Mouse (Mus musculus) lung, postnatal 36 days (tissue): ENCODE measurements around the gene Brip1.
"Not testable (repeated sequence)": the region's sequence is repeated elsewhere in the genome, so short reads cannot be mapped to it uniquely, and the experiment has no call there.

Experiments
- DNase-seq: peaks from one replicate; pipeline ENCODE4 v3.0.0; 2022; ENCODE audit warnings: mixed read lengths

The Brip1 gene

DNA sequence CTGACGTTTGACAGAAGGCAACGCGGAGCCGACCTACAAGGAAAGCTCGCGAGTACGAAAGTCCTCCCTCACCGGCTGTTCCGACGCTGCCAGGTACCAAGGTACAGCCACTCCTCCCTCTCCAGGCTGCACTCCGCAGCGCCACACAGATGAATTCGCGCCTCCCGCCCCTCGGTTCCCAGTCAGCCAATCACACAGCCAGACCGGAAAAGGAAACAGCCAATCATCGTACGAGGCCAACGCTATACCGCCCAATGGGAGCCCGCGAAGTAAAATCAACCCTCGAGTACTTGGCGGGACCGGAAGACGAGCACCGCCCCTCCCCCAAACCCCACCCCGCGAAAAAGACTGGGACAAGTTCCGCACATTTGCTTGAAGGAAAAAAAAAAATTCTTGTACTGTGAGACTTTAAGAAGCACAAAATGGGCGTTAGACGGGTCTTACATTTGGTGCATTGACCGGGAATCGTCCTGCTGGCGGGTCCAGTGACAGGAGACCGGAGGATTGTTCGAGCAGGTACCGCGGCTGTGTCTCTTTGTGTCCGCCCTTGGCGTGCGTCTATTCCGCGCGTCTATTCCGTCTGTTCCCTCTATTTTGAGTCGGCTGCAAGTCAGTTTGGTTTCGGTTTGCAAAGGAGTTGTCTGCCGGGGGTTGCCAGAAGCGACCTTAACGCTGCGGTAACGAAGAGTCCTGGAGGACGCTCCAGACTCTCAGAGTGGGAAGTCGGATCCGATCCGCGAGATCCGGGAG is at the start of gene Brip1:
Gene Brip1, minus strand, starts transcription at position 157 of the 750 bp plus-strand sequence.
- DNase-seq = peak; percentile 96

- DNase-seq = no peak
Observed at GRCm38 (mm10) chr11:86232446-86232845, 31.5 kb upstream of the Brip1 start.

DNA sequence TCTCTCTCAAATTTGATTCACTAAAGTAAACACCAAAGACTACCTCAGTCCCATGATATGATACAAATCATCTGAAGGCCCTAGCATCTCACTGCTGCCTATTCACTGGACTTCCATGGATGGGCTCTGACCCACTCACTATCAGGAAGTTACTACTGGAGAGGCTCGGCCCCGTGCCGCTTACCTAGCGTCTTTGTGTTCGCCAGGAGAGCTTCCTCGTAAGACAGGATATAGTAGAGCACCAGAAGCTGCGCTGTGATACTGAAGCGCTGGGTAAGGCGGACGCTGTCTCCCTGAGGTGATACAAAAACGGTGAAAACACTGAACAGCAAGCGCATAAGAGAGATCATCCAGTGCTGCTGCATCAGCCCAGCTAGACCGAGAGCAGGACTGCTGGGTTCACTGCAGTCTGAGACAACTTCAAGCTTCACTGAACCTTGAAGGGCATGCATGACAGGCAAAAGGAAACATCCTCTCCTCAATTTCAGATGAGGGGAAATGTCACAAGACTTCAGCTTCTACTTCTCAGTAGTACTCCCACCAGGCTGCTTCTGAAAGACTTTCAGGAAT is 30.9 kb upstream of the Brip1 start:
- DNase-seq = no peak

GRCm38 (mm10) chr11:86226646-86227180 is 25.7 kb upstream of the Brip1 start:
- DNase-seq = no peak

DNA sequence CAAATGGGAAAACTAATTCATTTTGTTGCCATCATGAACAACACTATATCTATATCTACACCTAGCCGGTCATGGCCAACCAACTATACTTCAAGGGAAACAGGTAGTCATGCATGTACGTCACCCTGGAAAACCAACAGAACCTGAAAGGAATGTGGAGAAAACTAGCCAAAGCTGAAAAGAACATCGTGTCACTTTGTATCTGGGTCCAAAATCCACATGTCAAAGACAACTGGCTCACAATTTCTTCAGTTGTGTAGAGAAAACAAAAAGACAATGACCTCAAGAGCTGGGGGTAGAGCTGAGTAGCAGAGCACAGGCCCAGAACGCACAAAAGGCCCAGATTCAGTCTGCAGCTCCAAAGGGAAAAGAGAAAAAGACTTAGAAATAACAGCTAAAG is 24.8 kb upstream of the Brip1 start:
- DNase-seq = no peak

DNA sequence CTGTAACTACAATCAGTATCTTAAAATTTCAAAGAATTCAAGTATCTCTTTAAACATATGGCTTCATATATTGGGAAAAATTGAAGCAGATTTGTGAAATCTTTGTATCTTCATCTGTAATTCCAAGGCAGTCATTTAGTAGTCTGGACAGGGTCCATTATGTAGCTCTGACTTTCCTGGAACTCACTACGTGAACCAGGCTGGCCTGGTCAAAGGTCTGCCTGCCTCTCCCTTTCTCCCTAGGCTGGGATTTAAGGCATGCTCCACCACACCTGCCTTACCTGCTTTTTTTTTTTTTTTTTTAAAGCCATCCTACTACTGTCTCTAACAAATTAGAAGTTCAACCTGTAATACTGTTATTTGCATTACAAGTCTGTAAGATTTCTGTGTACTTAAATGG is 10.8 kb upstream of the Brip1 start:
- DNase-seq = no peak

DNA sequence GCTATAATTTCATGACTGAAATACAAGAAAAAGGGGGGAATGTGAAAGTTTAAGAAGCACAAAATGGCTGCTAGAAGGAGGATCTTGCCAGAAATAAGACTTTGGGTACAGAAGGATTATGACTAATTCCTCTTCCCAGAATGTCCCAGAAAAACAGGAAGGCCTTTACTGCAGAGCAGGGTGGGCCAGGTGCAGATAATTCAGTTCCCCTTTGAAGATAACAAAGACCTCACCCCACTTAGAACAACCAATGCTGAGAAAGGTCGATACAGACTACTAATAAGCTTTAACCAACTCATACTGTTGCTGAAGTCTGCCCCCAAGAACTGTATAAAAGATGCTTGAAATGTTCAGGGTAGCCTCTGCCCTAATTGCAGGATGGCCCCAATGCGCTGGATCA is 8.1 kb upstream of the Brip1 start:
- DNase-seq = no peak

- no peak for DNase-seq
Observed at GRCm38 (mm10) chr11:86205876-86206275, 4.9 kb upstream of the Brip1 start.

DNA sequence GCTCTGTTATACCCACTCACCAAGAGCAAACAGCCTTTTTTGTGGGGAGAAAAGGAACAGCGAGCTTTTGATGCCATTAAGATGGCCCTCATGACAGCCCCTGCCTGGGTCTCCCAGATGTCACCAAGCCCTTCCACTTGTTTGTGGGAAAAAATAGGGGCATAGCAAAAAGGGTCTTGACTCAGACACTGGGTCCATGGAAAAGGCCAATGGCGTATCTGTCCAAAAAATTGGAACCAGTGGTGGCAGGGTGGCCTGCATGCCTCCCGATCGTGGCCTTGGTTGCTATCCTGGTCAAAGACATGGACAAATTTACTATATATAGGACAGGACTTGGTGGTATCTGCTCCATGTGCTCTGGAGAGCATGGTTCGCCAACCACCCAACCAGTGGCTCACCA is 4.0 kb upstream of the Brip1 start:
- no peak for DNase-seq

GRCm38 (mm10) chr11:86201901-86202675 is 1.1 kb upstream of the Brip1 start:
- DNase-seq = peak; percentile 8

DNA sequence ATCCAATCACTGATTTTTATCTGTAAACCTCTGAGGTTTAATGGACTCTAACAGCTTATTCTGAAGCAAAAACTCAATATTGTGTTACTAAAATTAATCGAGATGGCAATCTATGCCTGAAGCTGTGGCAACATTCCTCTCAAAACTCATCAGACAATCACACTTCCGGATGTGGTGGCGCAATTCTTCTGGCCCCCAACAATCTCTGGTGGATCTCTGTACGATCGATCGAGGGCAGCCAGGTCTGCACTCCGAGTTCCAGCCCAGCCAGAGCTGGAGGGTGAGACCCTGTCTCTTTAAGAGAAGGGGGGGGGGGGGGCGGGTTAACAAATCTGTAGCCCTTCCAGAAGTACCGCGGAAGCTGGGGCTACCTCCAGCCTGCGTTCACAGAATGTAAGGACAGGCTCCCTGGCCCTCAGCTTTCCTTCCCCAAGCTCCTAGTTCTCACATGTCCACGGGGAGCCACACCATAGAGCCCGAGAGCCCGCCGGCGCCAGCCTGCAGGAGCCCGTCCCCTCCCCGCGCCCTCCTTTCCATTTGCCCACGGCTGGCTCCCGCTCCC is 452 bp downstream of the Brip1 start:
- no peak for DNase-seq

GRCm38 (mm10) chr11:86199733-86200132 is 1.3 kb downstream of the Brip1 start:
- no peak for DNase-seq

DNA sequence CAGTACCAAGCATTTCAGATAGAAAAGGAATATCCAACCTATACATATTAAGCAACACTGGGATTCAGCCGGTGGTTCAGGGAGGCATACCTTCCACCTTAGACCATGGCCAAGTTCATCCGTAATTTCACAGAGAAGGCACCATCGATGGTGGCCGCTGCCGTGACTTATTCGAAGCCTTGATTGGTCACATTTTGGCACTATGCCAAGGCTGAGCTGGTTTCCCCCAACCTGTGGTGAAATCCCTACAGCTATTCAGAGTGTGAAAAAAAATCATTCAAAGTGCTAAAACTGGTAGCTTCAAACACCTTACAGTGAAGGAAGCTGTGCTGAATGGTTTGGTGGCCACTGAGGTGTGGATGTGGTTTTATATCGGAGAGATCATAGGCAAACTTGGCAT is 15.8 kb downstream of the Brip1 start:
- not testable (repeated sequence) for DNase-seq

- peak; percentile 17 for DNase-seq
Observed at GRCm38 (mm10) chr11:86175833-86176232, 25.2 kb downstream of the Brip1 start.

- peak; percentile 83 for DNase-seq
Observed at GRCm38 (mm10) chr11:86174173-86174572, 26.8 kb downstream of the Brip1 start.

- no peak for DNase-seq
Observed at GRCm38 (mm10) chr11:86170743-86171142, 30.2 kb downstream of the Brip1 start.

- DNase-seq = no peak
Observed at GRCm38 (mm10) chr11:86160251-86160650, 40.7 kb downstream of the Brip1 start.

GRCm38 (mm10) chr11:86158950-86159349 is 42.0 kb downstream of the Brip1 start:
- DNase-seq = no peak

GRCm38 (mm10) chr11:86155638-86156037 is 45.4 kb downstream of the Brip1 start:
- DNase-seq = no peak

DNA sequence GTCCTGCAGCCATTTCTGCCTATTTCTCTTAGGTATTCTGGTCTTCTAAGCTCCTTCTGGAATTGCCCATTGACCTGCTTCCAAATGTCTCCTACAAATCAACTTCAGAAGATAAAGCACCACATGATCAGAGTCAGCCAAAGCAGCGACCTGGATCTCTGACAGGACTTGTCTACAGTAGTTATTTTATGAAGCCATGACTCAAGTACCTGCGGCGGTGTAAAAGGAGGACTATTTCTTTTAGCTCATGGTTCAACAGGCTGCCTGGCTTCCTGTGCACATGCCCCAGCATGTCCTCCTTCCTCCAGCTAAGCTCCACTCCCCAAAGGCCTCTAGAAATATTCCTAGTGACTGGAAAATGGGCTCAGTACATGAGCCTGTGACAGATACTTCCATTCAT is 69.7 kb downstream of the Brip1 start:
- no peak for DNase-seq

DNA sequence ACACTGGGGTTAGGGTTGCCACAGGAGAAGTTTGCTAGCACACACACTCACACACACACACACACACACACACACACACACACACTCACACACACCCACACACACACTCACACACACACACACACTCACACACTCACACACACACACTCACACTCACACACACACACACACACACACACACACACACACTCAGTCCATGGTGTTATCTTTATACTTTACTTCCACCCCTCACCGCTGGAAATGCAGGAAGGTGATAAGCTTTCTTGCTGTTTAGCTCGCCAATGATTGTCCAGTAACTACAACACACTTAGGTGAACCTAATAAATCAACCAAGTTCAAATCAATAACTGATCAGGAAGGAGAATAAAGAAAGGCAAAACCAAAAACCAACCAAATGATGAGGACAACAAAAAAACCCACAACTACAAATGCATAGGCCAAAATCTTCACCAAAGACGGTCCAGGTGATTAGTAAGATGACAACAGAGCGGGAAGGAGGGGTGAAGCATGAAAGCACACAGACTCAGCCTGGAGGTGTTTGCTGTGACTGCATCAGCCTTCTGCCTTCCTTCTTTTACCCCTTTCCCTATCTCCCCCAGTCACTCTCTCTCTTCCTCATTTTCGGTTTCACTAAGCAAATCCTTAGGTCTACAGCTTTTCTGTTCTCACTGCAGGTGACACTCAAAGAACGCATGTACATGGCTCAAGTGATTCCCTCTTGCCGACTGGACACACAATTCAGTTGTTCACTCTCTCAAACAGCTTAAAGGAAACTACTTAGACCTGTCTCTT is 83.7 kb downstream of the Brip1 start:
- no peak for DNase-seq

DNA sequence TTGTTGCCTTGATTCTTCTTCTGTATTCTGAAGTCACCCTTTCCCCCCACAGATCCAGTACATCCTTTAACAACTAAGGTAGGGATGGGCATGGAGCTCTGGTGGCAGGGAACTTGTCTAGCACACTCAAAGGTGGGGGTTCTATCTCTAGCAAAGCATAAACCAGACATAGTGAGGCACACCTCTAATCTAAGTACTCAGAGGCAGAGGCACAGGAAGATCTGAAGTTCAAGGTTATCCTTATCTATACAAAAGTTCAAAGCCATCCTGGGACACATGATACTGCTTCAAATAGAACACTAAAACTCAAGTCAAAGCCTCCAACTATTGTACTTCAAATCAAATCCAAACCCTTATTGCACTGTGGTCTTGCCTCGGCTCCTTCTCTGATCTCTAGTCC is 85.0 kb downstream of the Brip1 start:
- no peak for DNase-seq

- DNase-seq = no peak
Observed at GRCm38 (mm10) chr11:86107276-86107675, 93.7 kb downstream of the Brip1 start.
